11 mouse cellular contexts compared by ENCODE assay signal in the genomic region with DNA sequence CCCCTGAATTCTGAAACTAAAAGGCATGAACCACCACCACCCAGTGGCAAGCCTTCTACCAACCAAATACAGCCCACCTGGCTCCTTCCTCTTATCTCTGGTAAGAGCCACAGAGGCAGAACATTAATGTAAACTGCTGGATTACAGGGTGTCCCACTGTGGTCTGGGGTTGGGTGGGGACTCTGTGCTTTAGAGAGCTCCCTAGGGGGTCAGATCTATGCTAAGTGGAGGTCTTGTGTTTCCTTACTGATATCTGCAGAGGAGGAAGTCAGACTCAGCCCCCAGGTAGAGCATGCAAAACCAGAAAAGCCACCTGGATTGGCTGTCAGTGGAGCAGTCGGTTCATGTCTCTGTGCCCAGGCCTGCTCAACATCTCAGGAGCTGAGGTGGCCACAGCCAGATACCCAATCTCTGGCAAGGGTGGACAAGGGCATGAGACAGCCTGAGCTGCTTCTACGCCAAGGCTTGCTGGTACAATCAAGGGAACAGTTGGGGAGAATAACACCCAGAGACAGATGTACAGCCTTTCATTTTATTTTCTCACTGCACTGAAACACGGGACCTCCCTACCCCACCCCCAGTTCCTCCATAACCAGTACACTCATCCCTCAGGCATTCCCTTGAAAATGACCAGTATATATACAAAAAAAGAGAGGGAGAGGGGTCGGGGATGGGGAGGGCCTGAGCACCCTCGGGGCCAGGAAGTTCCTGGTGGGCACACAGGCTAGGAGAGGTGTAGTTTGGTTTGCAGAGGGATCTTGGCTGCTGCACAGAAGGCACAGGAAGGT. TPM values are rescaled to one million over a fixed set of nuclear protein-coding genes. Genes with fewer than 3 reads are reported as not detected.
DNase-seq lines count a peak whose midpoint lies in the region; ATAC-seq and TF ChIP-seq lines count a peak whose summit lies in the region.
"Had no signal": no experiment of that assay in that cellular context is flagged by ENCODE, and none has a peak within 500 bp of the region (broad histone marks: within the 10 kb centered on the region; RNA-seq: fewer than 3 reads in every experiment).

No protein-coding gene starts in this region.

- no peaks in the 10 kb centered on the region for H3K36me3 ChIP-seq in hindbrain, embryonic 13.5 days
- H3K36me3 ChIP-seq in hindbrain, embryonic 14.5 days (replicated peaks; ENCODE audit: control insufficient read depth, insufficient read depth), result no peaks in the 10 kb centered on the region
- H3K36me3 ChIP-seq in embryonic facial prominence, embryonic 10.5 days (replicated peaks), result no peaks in the 10 kb centered on the region
- H3K36me3 ChIP-seq in liver, embryonic 16.5 days (ENCODE audit: control insufficient read depth, insufficient read depth), result peaks cover 14% of the 10 kb centered on the region

- no peak for TF ChIP-seq CTCF in cerebellum, adult 2 months (IDR thresholded peaks at IDR 0.05; ENCODE audit: borderline replicate concordance, insufficient read depth, low read depth, low read length)

- no peak overlapping the region for H3K4me3 ChIP-seq in hindbrain, embryonic 13.5 days
- H3K4me3 ChIP-seq in hindbrain, embryonic 14.5 days (replicated peaks; ENCODE audit: low read length), result no peak overlapping the region
- H3K4me3 ChIP-seq in embryonic facial prominence, embryonic 10.5 days, result peak overlapping the region; percentile 30; the same call in 1 of the 2 replicates
- H3K4me3 ChIP-seq in liver, embryonic 16.5 days (ENCODE audit: low read depth, low read length), result no peak overlapping the region
- H3K4me3 ChIP-seq in cerebellum, adult 2 months (replicated peaks; ENCODE audit: insufficient read depth, low read depth, low read length), result no peak overlapping the region

- DNase-seq in hindbrain, embryonic 14.5 days (ENCODE audit: low spot score), result no peak
- peak; percentile 33 for DNase-seq in A20 (ENCODE audit: low read depth, low spot score)
- DNase-seq in embryonic facial prominence, embryonic 10.5 days (ENCODE audit: low spot score), result no peak
- no peak for DNase-seq in thymus, postnatal 4 days
- no peak for DNase-seq in adrenal gland, postnatal 25 days
- no peak for DNase-seq in cerebellum, adult 2 months
- DNase-seq: cerebellum, adult 11 months had no signal

- H3K4me1 ChIP-seq in hindbrain, embryonic 13.5 days (replicated peaks), result peaks cover 9% of the 10 kb centered on the region
- H3K4me1 ChIP-seq in hindbrain, embryonic 14.5 days (replicated peaks; ENCODE audit: control insufficient read depth, insufficient read depth, low read length), result peaks cover 7% of the 10 kb centered on the region
- H3K4me1 ChIP-seq in embryonic facial prominence, embryonic 10.5 days, result peaks cover 29% of the 10 kb centered on the region
- peaks cover 27% of the 10 kb centered on the region for H3K4me1 ChIP-seq in liver, embryonic 16.5 days (ENCODE audit: control insufficient read depth, low read depth, low read length)
- no peaks in the 10 kb centered on the region for H3K4me1 ChIP-seq in cerebellum, adult 2 months (ENCODE audit: control insufficient read depth, insufficient read depth, low read length)

- WGBS in hindbrain, embryonic 13.5 days, result 71% methylated on average over 5 of the region's 5 CpGs
- 73% methylated on average over 5 of the region's 5 CpGs for WGBS in hindbrain, embryonic 14.5 days
- 56% methylated on average over 5 of the region's 5 CpGs for WGBS in embryonic facial prominence, embryonic 10.5 days
- 32% methylated on average over 5 of the region's 5 CpGs for WGBS in liver, embryonic 16.5 days (ENCODE audit: insufficient replicate concordance)
- WGBS in cerebellum, adult 2 months, result 51% methylated on average over 5 of the region's 5 CpGs

- H3K9me3 ChIP-seq in hindbrain, embryonic 13.5 days, result no peaks in the 10 kb centered on the region
- H3K9me3 ChIP-seq in hindbrain, embryonic 14.5 days (ENCODE audit: control insufficient read depth, low read length), result no peaks in the 10 kb centered on the region
- no peaks in the 10 kb centered on the region for H3K9me3 ChIP-seq in embryonic facial prominence, embryonic 10.5 days
- no peaks in the 10 kb centered on the region for H3K9me3 ChIP-seq in liver, embryonic 16.5 days (replicated peaks; ENCODE audit: control insufficient read depth, low read length)

- no peak overlapping the region; the same call in 1 of the 2 replicates for H3K27ac ChIP-seq in hindbrain, embryonic 13.5 days
- H3K27ac ChIP-seq in hindbrain, embryonic 14.5 days, result no peak overlapping the region
- peak overlapping the region; percentile 78 for H3K27ac ChIP-seq in embryonic facial prominence, embryonic 10.5 days (replicated peaks)
- H3K27ac ChIP-seq in liver, embryonic 16.5 days (ENCODE audit: low read length), result peak overlapping the region; percentile 65
- H3K27ac ChIP-seq in cerebellum, adult 2 months (ENCODE audit: insufficient read depth, low read length), result no peak overlapping the region

- no peak for TF ChIP-seq POLR2A in cerebellum, adult 2 months (IDR thresholded peaks at IDR 0.05; ENCODE audit: borderline replicate concordance, insufficient read depth, low read length)

- peak overlapping the region; percentile 55; the same call in 1 of the 2 replicates for H3K9ac ChIP-seq in hindbrain, embryonic 13.5 days
- H3K9ac ChIP-seq in hindbrain, embryonic 14.5 days, result no peak overlapping the region
- H3K9ac ChIP-seq in liver, embryonic 16.5 days (ENCODE audit: low read depth, low read length), result no peak overlapping the region; the same call in 1 of the 2 replicates

- H3K27me3 ChIP-seq in hindbrain, embryonic 13.5 days, result no peaks in the 10 kb centered on the region
- no peaks in the 10 kb centered on the region for H3K27me3 ChIP-seq in hindbrain, embryonic 14.5 days (ENCODE audit: control insufficient read depth, insufficient read depth, low read length)
- H3K27me3 ChIP-seq in embryonic facial prominence, embryonic 10.5 days (replicated peaks; ENCODE audit: low read depth, poor library complexity, severe bottlenecking), result no peaks in the 10 kb centered on the region
- no peaks in the 10 kb centered on the region for H3K27me3 ChIP-seq in liver, embryonic 16.5 days (ENCODE audit: control insufficient read depth, insufficient read depth, low read depth, low read length)
- H3K27me3 ChIP-seq in cerebellum, adult 2 months (ENCODE audit: control insufficient read depth, insufficient read depth, low read length), result no peaks in the 10 kb centered on the region

- peak; percentile 41; the same call in 1 of the 2 replicates for ATAC-seq in hindbrain, embryonic 13.5 days (ENCODE audit: low FRiP score)
- ATAC-seq in hindbrain, embryonic 14.5 days (ENCODE audit: low FRiP score), result no peak
- ATAC-seq in liver, embryonic 16.5 days (ENCODE audit: low read depth), result no peak

- H3K4me2 ChIP-seq in hindbrain, embryonic 13.5 days, result no peak overlapping the region; the same call in 1 of the 2 replicates
- H3K4me2 ChIP-seq in hindbrain, embryonic 14.5 days (replicated peaks), result no peak overlapping the region
- no peak overlapping the region for H3K4me2 ChIP-seq in liver, embryonic 16.5 days (ENCODE audit: low read depth, low read length)

RNA-seq across cellular contexts. Expression of a gene that starts 2.3 kb away (rescaled TPM):
- polyA plus RNA-seq in hindbrain, embryonic 13.5 days (2015; fragmentation: Nextera tagmentation; extraction: Ambion mirVana), result not detected in 2 replicates
- polyA plus RNA-seq in hindbrain, embryonic 14.5 days (2014; fragmentation: Nextera tagmentation; extraction: Ambion mirVana), result not detected in 2 replicates
- not detected in 2 replicates for polyA plus RNA-seq in embryonic facial prominence, embryonic 10.5 days (2016; fragmentation: Nextera tagmentation; extraction: Ambion mirVana)
- 0.06 TPM in 2 replicates for polyA plus RNA-seq in liver, embryonic 16.5 days (2015; fragmentation: Nextera tagmentation; extraction: Ambion mirVana)
- not detected in 2 replicates for total RNA-seq in adrenal gland, postnatal 25 days (2021)
- polyA plus RNA-seq in cerebellum, adult 2 months (2012; rRNA removed), result not detected in 2 replicates
- total RNA-seq: gastrocnemius, postnatal 14 days had no signal
- polyA plus RNA-seq: neural tube, embryonic 11.5 days had no signal

RNA-seq across cellular contexts. Expression of a gene that starts 24.2 kb away (rescaled TPM):
- 22.6 and 24.2 TPM in 2 replicates for polyA plus RNA-seq in hindbrain, embryonic 13.5 days (2015; fragmentation: Nextera tagmentation; extraction: Ambion mirVana)
- 22.2 and 24.2 TPM in 2 replicates for polyA plus RNA-seq in hindbrain, embryonic 14.5 days (2014; fragmentation: Nextera tagmentation; extraction: Ambion mirVana)
- 119 and 120 TPM in 2 replicates for polyA plus RNA-seq in embryonic facial prominence, embryonic 10.5 days (2016; fragmentation: Nextera tagmentation; extraction: Ambion mirVana)
- 47.2 and 48.6 TPM in 2 replicates for polyA plus RNA-seq in liver, embryonic 16.5 days (2015; fragmentation: Nextera tagmentation; extraction: Ambion mirVana)
- total RNA-seq in adrenal gland, postnatal 25 days (2021), result 28.4 and 29.6 TPM in 2 replicates
- polyA plus RNA-seq in cerebellum, adult 2 months (2012; rRNA removed), result 16.8 and 19.7 TPM in 2 replicates

RNA-seq across cellular contexts. Expression of a gene that starts 27.5 kb away (rescaled TPM):
- polyA plus RNA-seq in hindbrain, embryonic 13.5 days (2015; fragmentation: Nextera tagmentation; extraction: Ambion mirVana), result 3.3 and 4.7 TPM in 2 replicates
- 5.4 and 6.5 TPM in 2 replicates for polyA plus RNA-seq in hindbrain, embryonic 14.5 days (2014; fragmentation: Nextera tagmentation; extraction: Ambion mirVana)
- polyA plus RNA-seq in embryonic facial prominence, embryonic 10.5 days (2016; fragmentation: Nextera tagmentation; extraction: Ambion mirVana), result 2.9 and 3.2 TPM in 2 replicates
- polyA plus RNA-seq in liver, embryonic 16.5 days (2015; fragmentation: Nextera tagmentation; extraction: Ambion mirVana), result 22.2 and 23.4 TPM in 2 replicates
- total RNA-seq in adrenal gland, postnatal 25 days (2021), result 28.0 and 40.2 TPM in 2 replicates
- polyA plus RNA-seq in cerebellum, adult 2 months (2012; rRNA removed), result 27.0 and 27.3 TPM in 2 replicates

RNA-seq across cellular contexts. Expression of a gene that starts 58.2 kb away (rescaled TPM):
- polyA plus RNA-seq in hindbrain, embryonic 13.5 days (2015; fragmentation: Nextera tagmentation; extraction: Ambion mirVana), result 30.6 and 33.0 TPM in 2 replicates
- polyA plus RNA-seq in hindbrain, embryonic 14.5 days (2014; fragmentation: Nextera tagmentation; extraction: Ambion mirVana), result 28.7 and 32.9 TPM in 2 replicates
- polyA plus RNA-seq in embryonic facial prominence, embryonic 10.5 days (2016; fragmentation: Nextera tagmentation; extraction: Ambion mirVana), result 34.5 and 38.1 TPM in 2 replicates
- 14.4 and 19.0 TPM in 2 replicates for polyA plus RNA-seq in liver, embryonic 16.5 days (2015; fragmentation: Nextera tagmentation; extraction: Ambion mirVana)
- total RNA-seq in adrenal gland, postnatal 25 days (2021), result 59.7 and 65.6 TPM in 2 replicates
- 34.5 and 34.8 TPM in 2 replicates for polyA plus RNA-seq in cerebellum, adult 2 months (2012; rRNA removed)

Comparison
In these comparisons a context has a peak if more than half of its experiments do, and no peak if none do; other contexts are left out.
1. H3K27ac ChIP-seq: peak in embryonic facial prominence, embryonic 10.5 days (single experiment) and liver, embryonic 16.5 days (single experiment); none in hindbrain, embryonic 13.5 days (single experiment), hindbrain, embryonic 14.5 days (single experiment) and cerebellum, adult 2 months (single experiment).